Mouse (Mus musculus): ENCODE data around the gene Prm3.

GRCm38 (mm10) chr16:10834911-10835587 is 44.3 kb upstream of the Prm3 start, which contains the start of gene Rmi2:
- TF ChIP-seq EP300 (IDR thresholded peaks at IDR 0.05; ENCODE audit: insufficient read depth, low read depth, low read length) (no peak), CTCF (IDR thresholded peaks at IDR 0.05) (peak; percentile 17; the same call in 1 of the 2 replicates), POLR2A (IDR thresholded peaks at IDR 0.05; ENCODE audit: insufficient read depth, low read depth, low read length) (no peak)
